Mouse (Mus musculus): ENCODE data around the gene Umps. TPM values are rescaled to one million over a fixed set of nuclear protein-coding genes. Genes with fewer than 3 reads are reported as not detected.

Gene Umps
- polyA plus RNA-seq, 1 experiment from 2014 or later = 62.9 TPM

DNA sequence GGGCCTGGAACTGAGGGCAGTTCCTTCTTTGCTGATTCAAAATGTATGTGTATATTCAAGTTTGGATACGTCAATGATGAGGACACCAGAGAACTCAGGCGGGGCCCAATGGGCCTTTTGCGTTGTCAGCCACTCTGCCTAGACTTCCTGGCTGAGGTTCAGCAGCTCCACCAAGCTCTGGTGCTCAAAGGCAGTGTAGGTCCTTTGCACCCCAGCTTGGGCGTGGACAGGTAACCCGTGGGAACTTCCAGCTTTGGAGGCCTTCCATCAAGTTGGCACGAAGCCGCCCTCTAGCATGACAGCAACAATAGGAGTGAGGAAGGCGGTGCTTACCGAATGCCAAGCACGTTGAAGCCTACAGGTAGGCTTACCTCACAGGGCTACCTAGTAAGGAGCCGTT, 33.4 kb downstream of the Umps start:
- ATAC-seq (ENCODE audit: insufficient number of reproducible peaks, insufficient read depth, low FRiP score, low read depth) = no peak
- peaks cover 32% of the 10 kb centered on the region for H3K4me1 ChIP-seq (ENCODE audit: control insufficient read depth, insufficient read depth, low read length)
- no peaks in the 10 kb centered on the region for H3K27me3 ChIP-seq (ENCODE audit: control insufficient read depth, insufficient read depth, low read length)
- WGBS = 90% methylated on average over 11 of the region's 11 CpGs
- H3K36me3 ChIP-seq (ENCODE audit: control insufficient read depth, insufficient read depth, low read length) = no peaks in the 10 kb centered on the region; the same call in 1 of the 2 replicates
- no peaks in the 10 kb centered on the region for H3K9me3 ChIP-seq (ENCODE audit: control insufficient read depth, low read depth, low read length)
- no peak overlapping the region for H3K4me2 ChIP-seq (replicated peaks; ENCODE audit: low read depth, low read length)
- no peak overlapping the region for H3K27ac ChIP-seq (ENCODE audit: low read length)
- no peak overlapping the region for H3K9ac ChIP-seq (replicated peaks; ENCODE audit: low read depth, low read length)
- H3K4me3 ChIP-seq (ENCODE audit: low read depth, low read length) = no peak overlapping the region

DNA sequence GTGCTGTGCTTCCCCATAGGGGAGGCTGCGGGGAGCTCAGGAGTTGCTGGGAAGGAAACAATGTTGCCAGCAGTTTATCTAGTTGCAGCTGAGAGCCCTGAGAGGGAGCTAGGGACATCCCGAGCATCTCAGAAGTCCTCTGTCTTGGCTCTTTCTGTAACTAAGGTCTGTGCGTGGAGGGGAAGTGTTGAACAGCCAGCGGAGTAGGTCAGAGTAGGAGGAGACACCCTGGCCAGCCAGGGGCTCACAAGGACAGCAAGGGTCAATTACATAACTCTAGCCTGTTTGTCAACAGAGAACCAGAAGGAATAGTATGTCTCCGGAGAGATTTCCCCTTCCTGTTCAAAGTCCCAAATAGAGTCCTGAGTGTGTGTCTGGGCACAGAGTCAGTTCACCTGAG, 34.7 kb downstream of the Umps start:
- 64% methylated on average over 5 of the region's 5 CpGs for WGBS
- Histone ChIP-seq H3K4me2 (replicated peaks; ENCODE audit: low read depth, low read length) (no peak overlapping the region), H3K36me3 (ENCODE audit: control insufficient read depth, insufficient read depth, low read length) (no peaks in the 10 kb centered on the region; the same call in 1 of the 2 replicates), H3K9ac (replicated peaks; ENCODE audit: low read depth, low read length) (no peak overlapping the region), H3K4me3 (ENCODE audit: low read depth, low read length) (no peak overlapping the region), H3K4me1 (ENCODE audit: control insufficient read depth, insufficient read depth, low read length) (peaks cover 31% of the 10 kb centered on the region), H3K9me3 (ENCODE audit: control insufficient read depth, low read depth, low read length) (no peaks in the 10 kb centered on the region), H3K27me3 (ENCODE audit: control insufficient read depth, insufficient read depth, low read length) (no peaks in the 10 kb centered on the region), H3K27ac (ENCODE audit: low read length) (no peak overlapping the region)
- no peak for ATAC-seq (ENCODE audit: insufficient number of reproducible peaks, insufficient read depth, low FRiP score, low read depth)

- no peak for ATAC-seq (ENCODE audit: insufficient number of reproducible peaks, insufficient read depth, low FRiP score, low read depth)
- no peak overlapping the region for H3K27ac ChIP-seq (ENCODE audit: low read length)
- H3K4me1 ChIP-seq (ENCODE audit: control insufficient read depth, insufficient read depth, low read length) = peaks cover 31% of the 10 kb centered on the region
- no peaks in the 10 kb centered on the region for H3K27me3 ChIP-seq (ENCODE audit: control insufficient read depth, insufficient read depth, low read length)
- H3K4me3 ChIP-seq (ENCODE audit: low read depth, low read length) = no peak overlapping the region
- H3K36me3 ChIP-seq (ENCODE audit: control insufficient read depth, insufficient read depth, low read length) = no peaks in the 10 kb centered on the region; the same call in 1 of the 2 replicates
- H3K9ac ChIP-seq (replicated peaks; ENCODE audit: low read depth, low read length) = no peak overlapping the region
- H3K9me3 ChIP-seq (ENCODE audit: control insufficient read depth, low read depth, low read length) = no peaks in the 10 kb centered on the region
- no peak overlapping the region for H3K4me2 ChIP-seq (replicated peaks; ENCODE audit: low read depth, low read length)
- WGBS = 48% methylated on average over 2 of the region's 2 CpGs
These were observed 35.2 kb downstream of the Umps start for GRCm38 (mm10) chr16:33931682-33932081.

DNA sequence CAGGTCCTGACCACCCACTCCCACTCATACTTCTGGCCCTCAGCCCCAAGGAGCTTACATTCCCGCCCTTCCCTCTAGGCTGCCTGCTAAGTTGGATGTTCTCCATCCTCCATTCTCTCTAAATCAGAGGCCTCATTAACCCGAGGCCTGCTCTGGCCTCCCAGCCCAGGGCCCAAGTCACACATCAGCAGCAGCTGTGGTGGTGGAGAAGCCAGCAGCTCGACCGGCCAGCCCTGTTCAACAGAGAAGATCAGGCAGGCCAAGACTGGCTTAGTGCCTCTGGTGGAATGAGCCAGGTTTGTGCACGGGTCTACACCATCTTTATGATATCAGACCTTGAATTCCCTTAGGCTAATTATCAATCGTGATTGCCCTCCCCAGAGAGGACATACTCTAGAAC, 36.1 kb downstream of the Umps start:
- Histone ChIP-seq H3K27ac (ENCODE audit: low read length) (no peak overlapping the region), H3K36me3 (ENCODE audit: control insufficient read depth, insufficient read depth, low read length) (no peaks in the 10 kb centered on the region; the same call in 1 of the 2 replicates), H3K9ac (replicated peaks; ENCODE audit: low read depth, low read length) (no peak overlapping the region), H3K4me1 (ENCODE audit: control insufficient read depth, insufficient read depth, low read length) (peaks cover 31% of the 10 kb centered on the region), H3K4me3 (ENCODE audit: low read depth, low read length) (no peak overlapping the region), H3K9me3 (ENCODE audit: control insufficient read depth, low read depth, low read length) (no peaks in the 10 kb centered on the region), H3K27me3 (ENCODE audit: control insufficient read depth, insufficient read depth, low read length) (no peaks in the 10 kb centered on the region), H3K4me2 (replicated peaks; ENCODE audit: low read depth, low read length) (no peak overlapping the region)
- no peak for ATAC-seq (ENCODE audit: insufficient number of reproducible peaks, insufficient read depth, low FRiP score, low read depth)
- WGBS = 83% methylated on average over 6 of the region's 6 CpGs

DNA sequence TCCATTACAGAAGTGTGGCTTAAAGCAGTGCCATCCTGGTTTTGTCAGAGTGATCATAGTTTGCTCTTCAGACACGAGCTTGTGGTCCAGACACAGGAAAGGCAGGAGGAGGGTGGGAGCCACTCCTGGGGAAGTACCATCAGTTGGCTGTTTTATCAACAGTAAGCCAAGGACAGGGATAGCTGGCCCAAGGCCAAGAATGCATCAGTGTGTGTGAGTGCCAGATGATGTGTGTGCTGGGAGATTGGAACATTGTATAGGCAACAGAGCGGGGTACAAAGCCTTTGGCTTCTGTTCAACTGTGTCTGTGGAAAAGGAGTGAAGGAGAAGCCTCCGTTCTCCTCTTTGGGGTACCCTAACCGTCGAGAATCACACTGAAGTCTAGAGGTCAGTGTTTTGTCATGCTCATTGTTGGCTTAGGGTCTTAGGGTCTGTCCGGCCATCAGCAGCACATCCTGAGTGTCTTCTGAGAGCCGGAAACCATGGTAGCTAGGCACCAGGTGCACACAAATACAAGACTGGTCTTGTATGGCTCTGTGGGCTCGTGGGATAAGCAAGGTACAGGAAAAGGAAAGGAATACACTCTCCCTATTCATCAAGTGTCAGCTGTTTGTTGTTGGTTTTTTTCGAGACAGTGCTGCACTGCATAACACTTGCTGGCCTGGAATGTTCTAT, 37.9 kb downstream of the Umps start:
- no peak; the same call in 1 of the 2 replicates for ATAC-seq (ENCODE audit: insufficient number of reproducible peaks, insufficient read depth, low FRiP score, low read depth)
- whole genome bisulfite sequencing = 51% methylated on average over 9 of the region's 9 CpGs
- H3K4me2 ChIP-seq (replicated peaks; ENCODE audit: low read depth, low read length) = no peak overlapping the region

DNA sequence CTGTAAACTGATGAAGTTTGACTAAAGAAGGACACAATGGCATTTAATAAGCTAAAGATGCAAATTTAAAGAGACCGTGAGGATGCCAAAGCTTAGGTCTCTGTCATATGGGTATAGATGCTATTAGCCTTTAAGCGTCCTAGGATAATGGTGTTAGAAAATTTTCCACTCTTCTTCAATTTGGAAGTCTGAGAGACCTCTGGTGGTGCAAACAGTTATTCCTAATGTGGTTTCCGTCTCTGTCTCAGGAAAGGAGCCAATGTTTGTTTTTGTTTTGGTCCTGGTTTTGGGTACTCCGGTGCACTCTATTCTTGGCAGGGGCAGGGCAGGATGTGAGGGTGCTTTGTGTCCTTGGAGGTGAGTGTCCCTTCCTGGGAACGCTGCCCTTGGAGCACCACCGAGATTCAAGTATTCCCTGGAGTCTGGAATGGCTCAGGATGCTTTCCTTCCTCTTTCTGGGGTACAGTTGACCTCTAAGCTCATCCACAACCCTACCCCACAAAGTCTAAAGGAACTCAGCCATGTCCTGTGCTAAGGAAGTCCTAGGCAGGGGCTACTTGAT, 39.5 kb downstream of the Umps start:
- H3K4me1 ChIP-seq (ENCODE audit: control insufficient read depth, insufficient read depth, low read length) = peaks cover 24% of the 10 kb centered on the region
- no peak for ATAC-seq (ENCODE audit: insufficient number of reproducible peaks, insufficient read depth, low FRiP score, low read depth)
- no peak overlapping the region for H3K27ac ChIP-seq (ENCODE audit: low read length)
- no peak overlapping the region for H3K4me2 ChIP-seq (replicated peaks; ENCODE audit: low read depth, low read length)
- H3K4me3 ChIP-seq (ENCODE audit: low read depth, low read length) = no peak overlapping the region
- H3K9ac ChIP-seq (replicated peaks; ENCODE audit: low read depth, low read length) = no peak overlapping the region
- no peaks in the 10 kb centered on the region; the same call in 1 of the 2 replicates for H3K36me3 ChIP-seq (ENCODE audit: control insufficient read depth, insufficient read depth, low read length)
- no peaks in the 10 kb centered on the region for H3K9me3 ChIP-seq (ENCODE audit: control insufficient read depth, low read depth, low read length)
- H3K27me3 ChIP-seq (ENCODE audit: control insufficient read depth, insufficient read depth, low read length) = no peaks in the 10 kb centered on the region
- 76% methylated on average over 6 of the region's 6 CpGs for WGBS

More for the DNA sequence above, 37.9 kb downstream of the Umps start:
- H3K4me1 ChIP-seq (ENCODE audit: control insufficient read depth, insufficient read depth, low read length) = peaks cover 22% of the 10 kb centered on the region
- no peaks in the 10 kb centered on the region for H3K27me3 ChIP-seq (ENCODE audit: control insufficient read depth, insufficient read depth, low read length)
- no peaks in the 10 kb centered on the region; the same call in 1 of the 2 replicates for H3K36me3 ChIP-seq (ENCODE audit: control insufficient read depth, insufficient read depth, low read length)
- no peaks in the 10 kb centered on the region for H3K9me3 ChIP-seq (ENCODE audit: control insufficient read depth, low read depth, low read length)
- H3K27ac ChIP-seq (ENCODE audit: low read length) = no peak overlapping the region
- H3K4me3 ChIP-seq (ENCODE audit: low read depth, low read length) = no peak overlapping the region
- H3K9ac ChIP-seq (replicated peaks; ENCODE audit: low read depth, low read length) = no peak overlapping the region

DNA sequence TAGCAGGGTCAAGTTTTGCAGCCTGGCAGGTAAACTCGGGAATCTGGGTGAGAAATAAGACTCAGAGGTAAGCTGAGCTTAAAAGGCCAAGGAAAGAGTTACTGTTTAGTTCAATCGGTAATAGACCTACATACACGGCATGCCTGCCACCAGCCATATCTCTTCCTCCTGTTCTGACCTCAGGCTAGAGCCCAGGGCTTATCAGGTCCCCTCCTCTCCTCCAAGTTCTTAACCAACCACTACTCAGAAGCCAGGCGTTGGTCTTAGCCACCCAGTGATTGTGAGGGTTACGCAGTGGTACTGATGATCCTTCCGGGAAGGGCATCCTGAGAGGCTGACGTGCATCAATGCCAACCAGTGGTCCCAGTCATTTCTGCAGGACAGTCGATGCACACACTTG, 43.1 kb downstream of the Umps start:
- H3K27ac ChIP-seq (ENCODE audit: low read length) = no peak overlapping the region
- ATAC-seq (ENCODE audit: insufficient number of reproducible peaks, insufficient read depth, low FRiP score, low read depth) = no peak
- no peaks in the 10 kb centered on the region for H3K9me3 ChIP-seq (ENCODE audit: control insufficient read depth, low read depth, low read length)
- peaks cover 23% of the 10 kb centered on the region for H3K4me1 ChIP-seq (ENCODE audit: control insufficient read depth, insufficient read depth, low read length)
- H3K36me3 ChIP-seq (ENCODE audit: control insufficient read depth, insufficient read depth, low read length) = 0 out of 2 replicates have a peak, but pooled peaks cover 5% of the 10 kb centered on the region
- WGBS = 88% methylated on average over 8 of the region's 8 CpGs
- no peaks in the 10 kb centered on the region for H3K27me3 ChIP-seq (ENCODE audit: control insufficient read depth, insufficient read depth, low read length)
- H3K4me3 ChIP-seq (ENCODE audit: low read depth, low read length) = no peak overlapping the region
- no peak overlapping the region for H3K9ac ChIP-seq (replicated peaks; ENCODE audit: low read depth, low read length)
- H3K4me2 ChIP-seq (replicated peaks; ENCODE audit: low read depth, low read length) = no peak overlapping the region

- no peak for ATAC-seq (ENCODE audit: insufficient number of reproducible peaks, insufficient read depth, low FRiP score, low read depth)
- 0 out of 2 replicates have a peak, but pooled peaks cover 5% of the 10 kb centered on the region for H3K36me3 ChIP-seq (ENCODE audit: control insufficient read depth, insufficient read depth, low read length)
- H3K9me3 ChIP-seq (ENCODE audit: control insufficient read depth, low read depth, low read length) = no peaks in the 10 kb centered on the region
- no peak overlapping the region for H3K9ac ChIP-seq (replicated peaks; ENCODE audit: low read depth, low read length)
- no peak overlapping the region for H3K4me2 ChIP-seq (replicated peaks; ENCODE audit: low read depth, low read length)
- 52% methylated on average over 5 of the region's 5 CpGs for WGBS
- peaks cover 20% of the 10 kb centered on the region for H3K4me1 ChIP-seq (ENCODE audit: control insufficient read depth, insufficient read depth, low read length)
- no peak overlapping the region for H3K4me3 ChIP-seq (ENCODE audit: low read depth, low read length)
- no peak overlapping the region for H3K27ac ChIP-seq (ENCODE audit: low read length)
- H3K27me3 ChIP-seq (ENCODE audit: control insufficient read depth, insufficient read depth, low read length) = no peaks in the 10 kb centered on the region
These were observed 43.9 kb downstream of the Umps start for GRCm38 (mm10) chr16:33923001-33923316.
